Mouse (Mus musculus) lung, postnatal 0 days (tissue): ENCODE measurements at regions not wholly inside any gene's neighbourhood (a gene's known extent, or its start where the extent isn't known, plus 50 kb on each side); places are given as distances from the start of the nearest gene placed in this dataset.

Experiments used
- ATAC-seq: fragments of 200-750 bp; cut with Nextera tagmentation; 2 replicates; pipeline ENCODE4 v1.8.0; 2017; ENCODE audit warnings: moderate library complexity
- DNase-seq: peaks from one replicate; pipeline ENCODE4 v3.0.0-alpha.2; 2016; ENCODE audit warnings: low spot score
- H3K27ac ChIP-seq: fragments of 300-500 bp; sonication (generic); 2 replicates; pipeline ENCODE4 v1.5.1; 2014; ENCODE audit warnings: antibody characterized with exemption, mild to moderate bottlenecking, low read length, mixed read lengths
- H3K27me3 ChIP-seq: fragments of 300-500 bp; sonication (generic); replicated peaks from 2 replicates; pipeline ENCODE4 v1.6.1; 2014; ENCODE audit warnings: low read length, mixed read lengths; ENCODE audit not compliant: insufficient read depth
- H3K36me3 ChIP-seq: fragments of 300-500 bp; sonication (generic); 2 replicates; pipeline ENCODE4 v1.6.1; 2014; ENCODE audit warnings: low read length, mixed read lengths; ENCODE audit not compliant: insufficient read depth
- H3K4me1 ChIP-seq: fragments of 300-500 bp; sonication (generic); 2 replicates; pipeline ENCODE4 v1.6.1; 2014; ENCODE audit warnings: antibody characterized with exemption, low read depth, low read length, mixed read lengths; ENCODE audit not compliant: insufficient read depth
- H3K4me2 ChIP-seq: fragments of 300-500 bp; sonication (generic); replicated peaks from 2 replicates; pipeline ENCODE4 v1.6.1; 2014; ENCODE audit warnings: low read depth, mild to moderate bottlenecking, low read length, moderate library complexity, mixed read lengths
- H3K4me3 ChIP-seq: fragments of 300-500 bp; sonication (generic); 2 replicates; pipeline ENCODE4 v1.5.1; 2014; ENCODE audit warnings: low read depth, low read length
- H3K9ac ChIP-seq: fragments of 300-500 bp; sonication (generic); replicated peaks from 2 replicates; pipeline ENCODE4 v1.6.1; 2014; ENCODE audit warnings: low read depth, mild to moderate bottlenecking
- H3K9me3 ChIP-seq: fragments of 300-500 bp; sonication (generic); 2 replicates; pipeline ENCODE4 v1.6.1; 2016; ENCODE audit warnings: low read length, mixed read lengths
- CTCF ChIP-seq: IDR thresholded peaks from 2 replicates; pipeline ENCODE4 v1.5.1; 2016; ENCODE audit warnings: antibody characterized with exemption, mild to moderate bottlenecking
- EP300 ChIP-seq: IDR thresholded peaks from 2 replicates; pipeline ENCODE4 v1.6.1; 2016; ENCODE audit warnings: antibody characterized with exemption, mild to moderate bottlenecking, control low read depth
- WGBS: fragments of 180-500 bp; shearing (Covaris S2); extraction: QIAGEN DNeasy Blood & Tissue Kit; methylation state at CpG from one replicate; pipeline ENCODE4 v1.1.7; 2014; 5-methylcytosine and 5-hydroxymethylcytosine counted together

DNA sequence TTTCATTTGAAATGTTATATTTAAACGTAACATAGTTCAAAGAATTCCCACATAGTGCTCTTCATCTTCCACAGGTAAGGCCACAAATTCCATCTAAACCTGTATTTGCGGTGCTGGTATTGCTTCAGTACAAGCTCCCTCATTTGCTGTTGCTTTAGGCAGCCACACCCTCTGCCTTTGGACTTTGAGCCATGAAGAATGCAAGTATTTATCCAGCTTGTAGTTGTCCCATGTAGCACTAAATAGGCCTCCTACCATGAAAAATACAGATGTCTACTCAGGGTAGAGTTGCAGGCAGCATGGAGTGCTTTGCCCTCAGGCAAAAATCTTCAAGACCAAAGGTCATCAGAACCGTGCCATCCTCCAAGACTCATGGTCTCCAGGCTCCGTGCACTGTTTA lies 134.0 kb downstream of the Atoh1 start:
- no peak for ATAC-seq
- 78% methylated on average over 4 of the region's 4 CpGs for WGBS

GRCm38 (mm10) chr6:64896420-64896819 lies 146.0 kb upstream of the Smarcad1 start:
- Histone ChIP-seq H3K9ac (no peak overlapping the region), H3K4me1 (no peaks in the 10 kb centered on the region), H3K27me3 (no peaks in the 10 kb centered on the region), H3K27ac (no peak overlapping the region), H3K36me3 (no peaks in the 10 kb centered on the region), H3K4me3 (no peak overlapping the region), H3K4me2 (no peak overlapping the region), H3K9me3 (no peaks in the 10 kb centered on the region)
- no peak for ATAC-seq
- no peak for TF ChIP-seq CTCF
- TF ChIP-seq EP300, result no peak
- DNase-seq, result no peak
- 70% methylated on average over 5 of the region's 5 CpGs for WGBS

More for the DNA sequence above, 134.0 kb downstream of the Atoh1 start:
- TF ChIP-seq CTCF (no peak), EP300 (no peak)
- Histone ChIP-seq H3K9me3 (no peaks in the 10 kb centered on the region), H3K27me3 (no peaks in the 10 kb centered on the region), H3K27ac (no peak overlapping the region), H3K9ac (no peak overlapping the region), H3K4me1 (no peaks in the 10 kb centered on the region), H3K36me3 (no peaks in the 10 kb centered on the region), H3K4me3 (no peak overlapping the region), H3K4me2 (no peak overlapping the region)
- DNase-seq, result no peak
